Mouse (Mus musculus) heart, postnatal 14 days (tissue): ENCODE results near the gene Rab3gap2. TPM values are rescaled to one million over a fixed set of nuclear protein-coding genes. Genes with fewer than 3 reads are reported as not detected.
A peak's percentile ranks its signal among the peaks of the same experiment; 100 is the strongest.
"Not testable (repeated sequence)": the region's sequence is repeated elsewhere in the genome, so short reads cannot be mapped to it uniquely, and the experiment has no call there.

Source experiments
- DNase-seq, 2 experiments: peaks; one replicate each; pipeline ENCODE4 v3.0.0; 2021 to 2022
- intact Hi-C: fragments of 180-260 bp; cut with DNase I; formaldehyde crosslinking; loops from one replicate; pipeline ENCODE4 v1.15.1; 2025
- microRNA-seq, 2 experiments: library from miRNA; unstranded; fragments of <30 nt; microRNA quantifications; one replicate each; pipeline ENCODE4 v1.2.0; 2021 to 2022
- total RNA-seq, 2 experiments: library from RNA; stranded (reverse); gene quantifications; 2 replicates each; pipeline ENCODE4 v1.2.3; 2021

Rab3gap2 gene
- total RNA-seq, 2 experiments from 2014 or later, result 21.4 to 22.0 TPM

- no peak for DNase-seq
- intact Hi-C loops, result no loop called here
Observed at GRCm38 (mm10) chr1:185315846-185316568, 112.1 kb downstream of the Rab3gap2 start.

GRCm38 (mm10) chr1:185327754-185328345 lies 123.9 kb downstream of the Rab3gap2 start:
- intact Hi-C loops, DNase-seq: not testable (repeated sequence)

GRCm38 (mm10) chr1:185328721-185329610 lies 125.0 kb downstream of the Rab3gap2 start, which contains the start of gene Iars2:
Iars2 (minus strand) TSS chr1:185329396.
- DNase-seq, result peak; percentile 92 to 94
- intact Hi-C loops, result no loop called here

GRCm38 (mm10) chr1:185329851-185330250 lies 125.9 kb downstream of the Rab3gap2 start:
- intact Hi-C loops, result no loop called here
- no peak for DNase-seq

GRCm38 (mm10) chr1:185331364-185331763 lies 127.4 kb downstream of the Rab3gap2 start:
- intact Hi-C loops, result no loop called here
- no peak for DNase-seq

GRCm38 (mm10) chr1:185331983-185332430 lies 128.1 kb downstream of the Rab3gap2 start, which contains the start of gene Bpnt1:
Bpnt1 (plus strand) TSS chr1:185332149.
- intact Hi-C loops, result no loop called here
- DNase-seq, result peak; percentile 91 to 92

GRCm38 (mm10) chr1:185333651-185334050 lies 129.7 kb downstream of the Rab3gap2 start:
- DNase-seq, result no peak
- intact Hi-C loops, result loop anchor here (2.0 kb wide), 1 partner anchor 25 kb away; no protein-coding TSS in a partner anchor

GRCm38 (mm10) chr1:185334136-185334535 lies 130.2 kb downstream of the Rab3gap2 start:
- DNase-seq, result no peak
- intact Hi-C loops, result loop anchor here (2.0 kb wide), 1 partner anchor 25 kb away; no protein-coding TSS in a partner anchor

- intact Hi-C loops, result loop anchor here (2.0 kb wide), 1 partner anchor 24 kb away; no protein-coding TSS in a partner anchor
- DNase-seq, result no peak
Observed at GRCm38 (mm10) chr1:185335231-185335765, 131.4 kb downstream of the Rab3gap2 start.

Small RNAs within 50 kb of the gene (microRNA-seq; reads per million reads assigned to microRNA genes)
- gene Mir194-1, result 0.48 to 15.6 reads per million in 2 experiments
- gene Mir215, result 0.12 to 54.6 reads per million in 2 experiments
- 59.4 to 157 reads per million in 2 experiments for gene Mir664

Other genes starting within 250 kb of the Rab3gap2 start
- 1 to 10 TPM; 6.6 to 7.0 TPM for gene Mark1, start 204.5 kb upstream of the Rab3gap2 start, total RNA-seq
- gene Iars2, start 125.3 kb downstream of the Rab3gap2 start, total RNA-seq, result 10 to 100 TPM; 68.3 to 69.7 TPM
- gene Bpnt1, start 128.0 kb downstream of the Rab3gap2 start, total RNA-seq, result 10 to 100 TPM; 25.4 to 28.9 TPM
- gene Eprs, start 158.9 kb downstream of the Rab3gap2 start, total RNA-seq, result 10 to 100 TPM; 67.6 to 69.2 TPM